Mouse (Mus musculus): ENCODE results near the gene Kcnq4.

Kcnq4 gene

GRCm38 (mm10) chr4:120697799-120698484 is 50.5 kb downstream of the Kcnq4 start:
- POLR2A ChIA-PET: interaction anchor here in 2 of 4 experiments (0.6 to 1.6 kb wide), 2 partner anchors 11 to 122 kb away, joined by 4 to 5 read pairs; no protein-coding TSS in a partner anchor
- CTCF ChIA-PET: no interaction called here

- ChIA-PET POLR2A (interaction anchor here in 1 of 4 experiments (0.6 kb wide), 1 partner anchor 122 kb away, joined by 5 read pairs; no protein-coding TSS in a partner anchor), CTCF (no interaction called here)
These were observed 51.1 kb downstream of the Kcnq4 start for GRCm38 (mm10) chr4:120697353-120697752.

- CTCF ChIA-PET: interaction anchor here (0.5 to 2.8 kb wide), 37 partner anchors 9 to 539 kb away, joined by 3 to 14 read pairs (median 4); no protein-coding TSS in a partner anchor
These were observed 55.7 kb downstream of the Kcnq4 start for GRCm38 (mm10) chr4:120692717-120693116.

DNA sequence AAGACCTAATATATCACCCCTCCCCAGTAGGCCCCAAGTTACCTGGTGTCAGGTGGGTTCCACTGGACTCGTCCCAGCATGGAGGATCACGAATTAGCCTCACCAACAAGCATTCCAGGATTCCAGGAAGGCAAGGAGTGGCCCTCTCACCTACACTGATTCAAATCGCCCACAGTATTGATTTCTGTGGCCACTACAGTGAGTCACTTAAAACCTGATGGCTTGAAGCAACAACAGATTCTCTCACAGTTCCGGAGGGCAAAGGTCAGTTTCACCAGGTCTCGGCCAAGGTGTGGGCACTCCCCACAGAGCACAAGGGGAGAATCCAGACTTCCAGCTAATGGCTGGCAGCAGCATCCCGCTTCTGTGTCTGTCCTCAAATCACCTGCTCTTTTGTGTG is 59.1 kb downstream of the Kcnq4 start:
- ChIA-PET CTCF (no interaction called here), POLR2A (interaction anchor here in 1 of 4 experiments (0.5 kb wide), 1 partner anchor 24 kb away, joined by 4 read pairs; no protein-coding TSS in a partner anchor)

More at GRCm38 (mm10) chr4:120692717-120693116, 55.7 kb downstream of the Kcnq4 start:
- POLR2A ChIA-PET: interaction anchor here in 2 of 4 experiments (0.5 to 1.9 kb wide), 5 partner anchors 23 to 207 kb away, joined by 3 to 5 read pairs (median 4); partner anchors contain the start of gene Cited4 (in 1 of the 2)

DNA sequence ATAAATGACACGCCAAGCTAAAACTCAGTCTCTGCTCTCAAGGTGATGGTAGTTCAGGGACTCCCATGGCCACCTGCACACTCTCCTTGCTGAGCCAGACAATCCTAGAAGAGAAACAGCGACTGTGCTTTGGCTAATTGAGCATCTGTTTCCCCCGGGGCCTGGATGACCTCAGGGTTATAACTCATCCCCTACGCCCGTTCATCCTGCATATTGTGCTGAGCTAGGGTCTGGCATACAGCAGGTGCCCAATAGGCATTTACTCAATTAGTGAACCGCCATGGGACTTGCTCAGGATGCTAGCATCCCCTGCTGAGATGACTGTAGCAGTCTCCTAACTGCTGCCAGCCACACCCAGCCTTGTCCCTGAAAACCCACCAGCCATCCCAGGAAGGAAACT is 61.1 kb downstream of the Kcnq4 start:
- CTCF ChIA-PET: no interaction called here
- POLR2A ChIA-PET: interaction anchor here in 2 of 4 experiments (1.3 to 4.3 kb wide), 3 partner anchors 11 to 21 kb away, joined by 3 to 16 read pairs (median 5); partner anchors contain the start of gene Cited4 (in 2 of the 2)

GRCm38 (mm10) chr4:120683278-120683997 is 65.0 kb downstream of the Kcnq4 start:
- ChIA-PET POLR2A (interaction anchor here in 2 of 4 experiments (0.7 to 10.9 kb wide), 4 partner anchors 17 to 400 kb away, joined by 3 to 131 read pairs (median 56); partner anchors contain the start of gene Cited4 (in 2 of the 2)), CTCF (interaction anchor here in 3 of 4 experiments (0.8 to 3.9 kb wide), 8 partner anchors 10 to 95 kb away, joined by 3 to 54 read pairs (median 8); partner anchors contain the start of gene Gm8439 (in 1 of the 3))

- ChIA-PET POLR2A (interaction anchor here (0.6 to 10.9 kb wide), 17 partner anchors 11 to 243 kb away, joined by 3 to 131 read pairs (median 3); partner anchors contain the start of genes Ctps (in 4 of the 4), Cited4 (in 3 of the 4) and Exo5 (in 1 of the 4)), CTCF (interaction anchor here (0.5 to 3.9 kb wide), 71 partner anchors 9 to 1712 kb away, joined by 3 to 54 read pairs (median 4); partner anchors contain the start of genes Cited4 (in 2 of the 4), Ctps (in 2 of the 4), Gm8439 (in 2 of the 4) and Kcnq4 (in 1 of the 4))
These were observed 66.2 kb downstream of the Kcnq4 start for GRCm38 (mm10) chr4:120682168-120682567.

- ChIA-PET POLR2A (interaction anchor here in 2 of 4 experiments (0.6 to 10.9 kb wide), 10 partner anchors 10 to 240 kb away, joined by 3 to 131 read pairs (median 4); partner anchors contain the start of genes Cited4 (in 2 of the 2) and Ctps (in 1 of the 2)), CTCF (interaction anchor here (0.6 to 3.9 kb wide), 31 partner anchors 10 to 348 kb away, joined by 3 to 54 read pairs (median 5); partner anchors contain the start of genes Cited4 (in 3 of the 4) and Gm8439 (in 1 of the 4))
These were observed 67.5 kb downstream of the Kcnq4 start for GRCm38 (mm10) chr4:120680953-120681352.

DNA sequence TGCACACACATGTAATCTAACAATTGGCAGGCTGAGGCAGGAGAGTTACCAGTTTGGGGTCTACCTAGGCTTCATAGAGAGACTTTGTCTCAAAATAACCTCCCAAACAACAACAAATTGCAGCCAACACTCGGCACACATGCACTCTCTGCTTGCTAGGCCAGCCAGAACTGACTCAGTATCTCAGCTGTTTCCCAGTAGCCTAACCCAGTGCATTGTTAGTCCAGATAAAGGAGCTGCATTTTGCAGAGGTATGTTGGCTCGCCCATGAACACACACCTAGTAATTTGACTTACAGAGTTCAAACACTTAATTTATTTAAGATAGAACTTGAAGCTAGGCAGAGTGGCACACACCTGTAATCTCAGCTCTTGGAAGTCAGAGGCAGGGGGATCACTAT is 72.8 kb downstream of the Kcnq4 start:
- CTCF ChIA-PET: interaction anchor here in 2 of 4 experiments (0.6 to 1.6 kb wide), 2 partner anchors 83 to 86 kb away, joined by 3 read pairs; no protein-coding TSS in a partner anchor
- POLR2A ChIA-PET: interaction anchor here in 3 of 4 experiments (0.7 to 10.9 kb wide), 4 partner anchors 9 to 106 kb away, joined by 3 to 131 read pairs (median 56); partner anchors contain the start of gene Cited4 (in 3 of the 3)

DNA sequence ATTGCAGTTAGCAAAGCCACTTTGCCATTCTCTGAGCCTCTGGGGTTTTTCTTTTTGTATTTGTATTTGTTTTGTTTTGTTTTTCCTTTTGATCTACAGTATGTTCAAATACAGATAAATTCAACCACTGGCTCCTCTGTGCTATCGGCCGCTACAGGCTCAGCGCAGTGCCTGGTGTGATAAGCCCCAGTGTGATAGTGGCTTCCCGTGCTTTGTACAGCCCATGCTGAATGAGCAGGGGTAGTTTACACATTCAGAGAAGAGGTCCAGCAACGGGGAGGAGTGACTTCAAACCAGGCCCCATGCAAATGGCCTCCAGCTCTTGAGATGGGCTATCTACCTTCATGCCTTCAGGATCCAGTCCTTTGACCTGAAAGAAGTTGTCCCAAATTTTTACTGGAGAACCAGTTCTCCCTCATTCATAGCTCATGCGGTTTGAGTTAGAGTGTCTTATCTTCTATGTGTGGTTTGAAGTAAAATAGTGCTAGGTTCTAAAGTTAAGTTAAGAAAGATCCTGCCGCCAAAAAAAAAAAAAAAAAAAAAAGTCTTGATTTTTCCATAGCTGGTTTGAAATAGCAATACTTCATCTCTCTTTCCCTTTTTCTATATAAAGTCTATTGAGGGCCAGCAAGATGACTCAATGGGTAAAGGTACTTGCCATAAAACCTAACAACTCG is 73.5 kb downstream of the Kcnq4 start:
- ChIA-PET CTCF (interaction anchor here in 1 of 4 experiments (1.6 kb wide), 1 partner anchor 85 kb away, joined by 3 read pairs; no protein-coding TSS in a partner anchor), POLR2A (interaction anchor here in 3 of 4 experiments (0.7 to 10.9 kb wide), 4 partner anchors 8 to 106 kb away, joined by 3 to 131 read pairs (median 56); partner anchors contain the start of gene Cited4 (in 3 of the 3))

DNA sequence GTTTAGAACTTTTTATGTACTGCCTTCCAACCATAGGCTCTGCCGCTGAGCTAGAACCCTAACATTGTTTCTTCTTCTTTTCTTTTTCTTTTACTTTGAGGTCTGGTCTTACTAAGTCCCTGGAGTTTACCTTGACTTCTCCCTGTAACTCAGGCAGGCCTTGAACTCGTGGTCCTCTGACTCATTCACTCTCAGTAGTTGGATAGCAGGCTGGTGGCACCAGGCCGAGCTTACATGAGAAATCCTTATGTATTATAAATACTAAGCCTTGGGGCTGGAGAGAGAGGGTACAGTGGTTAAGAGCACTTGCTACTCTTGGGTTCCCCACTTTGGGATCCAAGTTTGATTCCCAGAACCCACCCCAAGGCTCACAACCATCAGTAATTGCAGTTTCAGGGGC is 74.8 kb downstream of the Kcnq4 start:
- POLR2A ChIA-PET: interaction anchor here in 3 of 4 experiments (0.7 to 10.9 kb wide), 3 partner anchors 7 to 14 kb away, joined by 4 to 131 read pairs (median 5); partner anchors contain the start of gene Cited4 (in 1 of the 3)
- CTCF ChIA-PET: interaction anchor here in 1 of 4 experiments (0.6 kb wide), 1 partner anchor 9 kb away, joined by 5 read pairs; no protein-coding TSS in a partner anchor

DNA sequence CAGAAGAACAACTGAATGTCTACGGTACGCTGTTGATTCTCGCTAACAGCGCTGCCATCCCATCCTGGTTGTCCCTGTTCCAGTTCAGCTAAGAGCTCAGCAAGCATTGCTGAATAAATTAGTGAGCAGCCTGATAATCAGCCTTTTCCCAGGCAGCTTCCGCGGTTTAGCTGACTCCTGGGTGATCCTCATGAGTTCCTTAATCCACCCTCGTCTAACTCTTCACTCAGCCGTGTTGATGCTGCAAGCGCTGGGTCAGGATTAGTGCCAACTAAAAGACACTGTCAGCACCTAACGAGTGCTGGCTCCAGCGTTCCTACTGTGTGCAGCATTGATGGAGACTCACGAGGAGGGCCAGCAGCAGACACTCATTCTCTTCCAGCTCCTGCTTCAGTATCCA is 77.4 kb downstream of the Kcnq4 start:
- CTCF ChIA-PET: interaction anchor here in 3 of 4 experiments (0.9 to 3.0 kb wide), 4 partner anchors 10 to 81 kb away, joined by 4 to 19 read pairs (median 8); no protein-coding TSS in a partner anchor
- POLR2A ChIA-PET: interaction anchor here in 2 of 4 experiments (0.7 to 7.9 kb wide), 4 partner anchors 10 to 101 kb away, joined by 3 to 70 read pairs (median 6); partner anchors contain the start of gene Ctps (in 1 of the 2)

DNA sequence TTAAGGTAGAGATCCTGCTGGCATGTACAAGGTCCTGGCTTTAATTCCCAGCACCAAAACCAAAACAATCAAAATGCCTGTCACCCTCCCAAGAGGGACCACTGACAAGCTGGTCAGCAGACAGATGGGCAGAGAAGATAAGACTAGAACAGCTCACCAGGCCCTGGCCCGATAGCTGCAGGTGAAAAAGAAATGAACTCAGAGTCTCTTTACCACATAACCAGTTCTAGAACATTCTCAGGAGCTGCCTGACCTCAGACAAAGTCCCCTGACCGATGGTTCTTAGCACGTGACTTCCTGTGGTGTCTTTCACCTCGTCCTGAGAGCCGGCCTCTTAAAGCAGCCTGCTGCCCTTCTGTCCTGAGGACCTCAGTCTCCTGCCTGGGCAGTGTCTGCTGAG is 78.8 kb downstream of the Kcnq4 start:
- CTCF ChIA-PET: interaction anchor here in 3 of 4 experiments (1.1 to 6.3 kb wide), 4 partner anchors 12 to 79 kb away, joined by 3 to 39 read pairs (median 12); no protein-coding TSS in a partner anchor
- POLR2A ChIA-PET: interaction anchor here in 3 of 4 experiments (0.6 to 8.4 kb wide), 12 partner anchors 10 to 286 kb away, joined by 3 to 131 read pairs (median 4); partner anchors contain the start of genes Ctps (in 2 of the 3), Exo5 (in 1 of the 3) and Kcnq4 (in 1 of the 3)

DNA sequence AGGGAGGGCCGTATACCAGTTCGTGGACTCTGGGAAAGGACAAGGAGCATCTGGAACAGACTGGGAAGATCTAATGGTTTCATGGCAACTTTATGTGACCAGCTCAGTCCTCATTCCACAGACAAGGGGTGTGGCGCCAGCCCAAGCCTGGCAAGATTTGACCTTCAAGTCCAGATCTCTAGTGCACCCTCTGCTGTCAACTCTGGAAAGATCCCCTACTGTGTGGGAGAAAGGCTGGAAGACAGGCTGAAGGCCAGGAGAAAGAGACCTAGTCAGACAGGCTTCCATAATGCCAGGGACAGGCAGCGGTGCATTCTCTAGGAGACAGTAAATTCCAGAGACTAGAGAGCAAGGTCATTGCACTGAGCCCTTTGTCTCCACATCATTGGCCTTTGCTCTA is 79.9 kb downstream of the Kcnq4 start:
- ChIA-PET POLR2A (interaction anchor here in 2 of 4 experiments (0.7 to 8.4 kb wide), 11 partner anchors 11 to 256 kb away, joined by 3 to 131 read pairs (median 11); partner anchors contain the start of genes Ctps (in 2 of the 2) and Exo5 (in 1 of the 2)), CTCF (interaction anchor here (0.6 to 6.3 kb wide), 5 partner anchors 13 to 1275 kb away, joined by 3 to 39 read pairs (median 4); no protein-coding TSS in a partner anchor)

- ChIA-PET POLR2A (interaction anchor here in 3 of 4 experiments (0.6 to 8.4 kb wide), 19 partner anchors 12 to 482 kb away, joined by 3 to 131 read pairs (median 21); partner anchors contain the start of genes Ctps (in 2 of the 3) and Exo5 (in 1 of the 3)), CTCF (interaction anchor here in 3 of 4 experiments (0.7 to 6.3 kb wide), 4 partner anchors 14 to 257 kb away, joined by 6 to 39 read pairs (median 11); partner anchors contain the start of gene Exo5 (in 1 of the 3))
These were observed 80.9 kb downstream of the Kcnq4 start for GRCm38 (mm10) chr4:120667555-120667954.

DNA sequence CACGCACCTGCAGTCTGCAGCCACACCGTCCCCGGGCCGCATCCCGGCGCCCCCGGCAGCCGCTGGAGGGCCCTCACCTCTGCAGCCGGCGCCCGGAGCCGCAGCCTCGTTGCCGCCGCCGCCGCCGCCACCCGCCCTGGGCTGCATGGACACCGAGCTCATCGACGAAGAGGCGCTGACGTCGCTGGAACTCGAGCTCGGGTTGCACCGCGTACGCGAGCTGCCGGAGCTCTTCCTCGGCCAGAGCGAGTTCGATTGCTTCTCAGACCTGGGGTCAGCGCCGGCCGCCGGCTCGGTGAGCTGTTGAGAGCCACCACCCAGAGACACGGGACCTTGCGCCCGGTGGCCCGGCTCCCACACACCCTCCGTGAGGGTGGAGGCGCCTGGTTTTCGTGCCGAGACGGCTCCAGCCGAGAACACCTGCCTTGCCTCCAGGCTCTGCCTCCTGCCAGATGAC is 81.3 kb downstream of the Kcnq4 start:
- POLR2A ChIA-PET: interaction anchor here (0.9 to 8.4 kb wide), 33 partner anchors 12 to 380 kb away, joined by 3 to 131 read pairs (median 6); partner anchors contain the start of genes Ctps (in 2 of the 4), Exo5 (in 1 of the 4) and Foxo6 (in 1 of the 4)
- CTCF ChIA-PET: interaction anchor here in 1 of 4 experiments (2.9 to 6.3 kb wide), 2 partner anchors 14 to 77 kb away, joined by 10 to 39 read pairs; no protein-coding TSS in a partner anchor

Measured in embryonic stem cell, embryonic (primary cell).